Mouse (Mus musculus): ENCODE measurements around the gene Rad54l2. TPM values are rescaled to one million over a fixed set of nuclear protein-coding genes. Genes with fewer than 3 reads are reported as not detected.

Gene Rad54l2
- 17.5 and 17.6 TPM in 2 replicates for polyA plus RNA-seq (2012; rRNA removed)

DNA sequence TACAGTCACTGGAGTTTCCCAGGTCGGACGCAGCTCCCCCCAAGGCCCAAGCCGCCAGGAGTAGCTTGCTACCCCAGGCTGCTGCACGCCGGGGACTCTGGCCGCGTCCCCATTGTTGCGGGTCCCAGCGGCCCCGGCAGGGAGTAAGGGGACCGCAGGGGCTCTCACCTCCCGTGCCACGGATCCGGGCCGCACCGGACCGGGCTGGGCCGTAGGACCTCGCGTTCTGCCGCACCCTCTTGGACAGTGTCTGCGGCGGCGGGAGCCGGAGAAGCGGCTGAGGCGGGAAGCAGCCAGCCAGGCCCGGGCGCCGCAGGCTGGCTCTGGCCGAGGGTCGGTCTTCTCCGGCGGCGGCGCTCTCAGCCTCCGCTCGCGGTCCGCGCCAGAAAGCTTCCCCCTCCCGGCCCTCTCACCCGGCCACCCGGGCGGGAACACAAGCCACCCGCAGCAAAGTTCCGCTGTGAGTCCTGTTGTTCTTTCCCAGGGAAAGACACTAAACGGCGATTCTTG, at the start of gene Rad54l2:
Gene Rad54l2 (minus strand): TSS at position 383 of the 510 bp plus-strand sequence.

DNA sequence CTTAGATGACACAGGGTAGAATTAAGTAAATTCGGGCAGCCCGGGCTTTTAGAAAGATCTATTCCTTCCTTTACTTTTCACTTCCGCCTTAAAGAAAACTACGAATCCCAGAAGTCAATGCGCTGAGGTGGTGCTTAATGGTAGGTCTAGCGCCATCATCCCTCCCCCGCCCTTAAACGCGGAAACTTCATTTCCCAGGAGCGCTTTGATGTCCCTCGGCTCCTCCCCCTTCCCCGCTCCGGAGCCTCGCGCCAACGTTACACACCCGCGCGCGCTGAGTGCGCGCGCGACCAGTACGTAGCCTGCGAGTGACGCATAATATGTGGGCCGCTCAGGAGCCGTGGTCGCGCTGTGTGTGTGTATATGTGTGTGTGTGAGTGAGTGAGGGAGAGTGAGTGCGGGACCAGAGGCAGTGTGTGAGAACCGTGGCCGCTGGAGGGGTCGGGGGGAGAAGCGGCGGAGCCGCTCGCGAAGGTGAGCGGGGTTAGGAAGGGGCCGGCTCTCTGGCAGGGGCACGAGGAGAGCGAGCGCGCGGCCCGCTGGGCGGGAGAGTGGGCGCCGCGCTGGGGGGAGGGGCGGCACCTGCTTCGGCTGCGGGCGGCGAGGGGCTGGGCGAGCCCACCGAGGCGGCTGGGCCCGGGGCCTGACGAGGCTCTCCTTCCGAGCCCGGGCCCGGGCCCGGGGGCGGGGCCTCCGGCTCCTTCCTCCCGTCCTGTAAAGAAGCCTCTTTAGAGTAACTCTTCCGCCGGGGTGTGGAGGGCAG, 32.8 kb upstream of the Rad54l2 start, which contains the start of gene Dcaf1:
Gene Dcaf1 (plus strand): TSS at position 257 of the 763 bp plus-strand sequence.

DNA sequence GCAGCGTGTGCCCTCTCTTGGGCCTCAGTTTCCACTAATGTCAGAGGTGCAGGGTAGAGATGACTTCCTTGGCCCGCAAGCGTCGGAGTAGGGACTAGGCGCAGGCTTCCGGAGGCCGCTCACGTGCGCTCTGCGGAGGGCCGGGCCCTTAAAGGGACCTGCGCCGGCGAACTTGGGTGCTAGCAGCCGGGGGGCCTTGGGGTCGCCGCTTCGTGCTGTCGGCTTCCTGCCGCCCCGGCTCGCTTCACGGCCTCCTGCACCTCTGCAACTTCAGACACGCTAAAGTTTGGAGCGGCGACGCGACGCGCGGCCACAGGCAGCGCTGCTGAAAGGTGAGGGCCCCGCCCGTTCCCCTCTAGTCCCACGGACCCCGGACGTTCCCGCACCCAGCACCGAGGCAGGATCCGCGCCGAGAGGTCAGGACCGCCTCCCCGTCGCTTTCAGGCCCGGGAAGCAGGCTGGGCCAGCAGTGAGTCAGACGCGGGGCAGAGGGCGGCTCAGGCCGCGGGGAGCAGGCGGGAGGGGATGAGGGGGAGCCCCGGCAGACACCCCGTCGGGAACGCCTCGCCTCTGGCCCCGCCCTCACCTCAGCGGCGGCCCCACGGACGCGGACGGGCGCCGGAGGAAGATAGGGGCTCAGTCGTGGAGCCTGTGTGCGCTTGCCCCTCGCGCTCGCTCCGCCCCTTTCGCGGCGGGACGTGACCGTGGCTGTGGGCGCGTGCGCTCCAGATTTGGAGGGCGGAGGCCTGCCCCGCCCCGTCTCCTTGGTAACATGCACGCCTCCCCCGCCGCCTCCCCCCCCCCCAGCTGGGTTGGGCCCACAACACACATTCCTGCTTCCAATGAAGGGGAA, 103.5 kb downstream of the Rad54l2 start, which contains the start of gene Tex264:
Gene Tex264 (minus strand): TSS at position 679 of the 853 bp plus-strand sequence.

DNA sequence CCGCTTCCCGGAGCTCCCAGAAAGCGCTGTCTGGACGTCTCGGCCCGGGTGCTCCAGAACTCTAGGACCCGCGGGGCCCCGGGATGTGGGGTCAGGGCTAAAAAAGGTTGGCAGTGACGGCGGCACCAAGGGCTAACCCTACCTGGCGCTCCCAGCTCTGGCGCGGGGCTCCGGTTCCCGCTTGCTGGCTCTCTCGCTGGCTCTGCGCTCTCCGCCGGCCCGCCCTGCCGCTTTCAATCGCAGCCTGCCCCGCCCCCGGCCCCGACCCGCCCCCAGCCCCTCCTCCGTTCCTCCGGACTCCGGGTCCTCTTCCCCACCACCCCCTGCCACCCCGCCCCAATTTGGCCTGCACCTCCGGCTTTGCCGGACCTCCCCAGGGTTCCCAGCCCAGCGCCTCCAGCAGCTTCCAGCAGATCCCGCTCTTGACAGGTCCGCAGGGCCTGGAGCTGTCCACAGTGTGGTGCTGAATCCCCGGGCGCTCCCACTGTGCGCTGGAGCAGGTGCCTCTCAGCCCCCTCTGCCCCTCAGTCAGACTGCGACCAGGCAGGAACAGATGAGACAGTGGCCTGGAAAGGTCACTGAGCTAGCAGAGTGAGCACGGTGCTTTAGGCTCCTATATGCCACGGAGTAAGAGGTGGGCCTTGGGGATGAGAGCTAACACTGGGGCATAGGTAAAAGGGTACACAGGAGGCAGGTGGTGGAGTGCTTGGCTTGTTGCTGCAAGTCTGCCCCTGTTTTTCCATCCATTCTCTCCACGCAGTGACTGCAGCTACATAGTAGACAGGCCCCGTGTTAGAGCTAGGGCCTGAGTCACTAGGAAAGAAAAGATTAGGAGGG, 132.9 kb downstream of the Rad54l2 start, which contains the start of gene Grm2:
Gene Grm2 (minus strand): TSS at position 199 of the 837 bp plus-strand sequence.

Other genes with a start within 250 kb of the Rad54l2 start
- not detected in 2 replicates for gene Iqcf3, start 227.6 kb downstream of the Rad54l2 start, polyA plus RNA-seq (2012; rRNA removed)
- not detected in 2 replicates for gene Iqcf4, start 218.2 kb downstream of the Rad54l2 start, polyA plus RNA-seq (2012; rRNA removed)
- gene Iqcf6, start 162.6 kb downstream of the Rad54l2 start, polyA plus RNA-seq (2012; rRNA removed), result not detected in 2 replicates
- gene Grm2, start 133.1 kb downstream of the Rad54l2 start, polyA plus RNA-seq (2012; rRNA removed), result 5.5 and 7.8 TPM in 2 replicates
- gene Tex264, start 103.3 kb downstream of the Rad54l2 start, polyA plus RNA-seq (2012; rRNA removed), result 21.3 and 27.2 TPM in 2 replicates
- gene Dcaf1, start 32.7 kb upstream of the Rad54l2 start, polyA plus RNA-seq (2012; rRNA removed), result 38.5 and 57.7 TPM in 2 replicates
- gene Rbm15b, start 98.2 kb upstream of the Rad54l2 start, polyA plus RNA-seq (2012; rRNA removed), result 35.2 and 37.6 TPM in 2 replicates
- 111 and 167 TPM in 2 replicates for gene Manf, start 102.8 kb upstream of the Rad54l2 start, polyA plus RNA-seq (2012; rRNA removed)

Data from central nervous system, embryonic 11.5 days (tissue).